Mouse (Mus musculus) mature B cell (primary cell): ENCODE data around the gene Gipc1.

Experiments used
- in situ Hi-C: fragments of 300-500 bp; cut with MboI; formaldehyde crosslinking; loops from 2 replicates; pipeline ENCODE4 v1.14.3; 2019

Gene Gipc1

GRCm38 (mm10) chr8:83648031-83648430, 4.4 kb upstream of the Gipc1 start:
- in situ Hi-C loops = no loop called here

GRCm38 (mm10) chr8:83649699-83650098, 2.8 kb upstream of the Gipc1 start:
- in situ Hi-C loops = no loop called here

GRCm38 (mm10) chr8:83652744-83653661, 526 bp downstream of the Gipc1 start:
- in situ Hi-C loops = no loop called here

GRCm38 (mm10) chr8:83653662-83654017, 1.2 kb downstream of the Gipc1 start:
- in situ Hi-C loops = no loop called here

GRCm38 (mm10) chr8:83654725-83655124, 2.2 kb downstream of the Gipc1 start:
- in situ Hi-C loops = loop anchor here (5.0 kb wide), 1 partner anchor 243 kb away; no protein-coding TSS in a partner anchor

GRCm38 (mm10) chr8:83656043-83656442, 3.6 kb downstream of the Gipc1 start:
- in situ Hi-C loops = loop anchor here (5.0 kb wide), 1 partner anchor 241 kb away; no protein-coding TSS in a partner anchor

GRCm38 (mm10) chr8:83656484-83657246, 4.2 kb downstream of the Gipc1 start:
- in situ Hi-C loops = loop anchor here (5.0 kb wide), 1 partner anchor 241 kb away; no protein-coding TSS in a partner anchor

GRCm38 (mm10) chr8:83660545-83660944, 8.1 kb downstream of the Gipc1 start:
- in situ Hi-C loops = no loop called here

GRCm38 (mm10) chr8:83660995-83661680, 8.7 kb downstream of the Gipc1 start:
- in situ Hi-C loops = no loop called here

GRCm38 (mm10) chr8:83662421-83662826, 9.9 kb downstream of the Gipc1 start:
- in situ Hi-C loops = no loop called here

GRCm38 (mm10) chr8:83664096-83664495, 11.6 kb downstream of the Gipc1 start:
- in situ Hi-C loops = no loop called here

GRCm38 (mm10) chr8:83664931-83665625, 12.6 kb downstream of the Gipc1 start:
- in situ Hi-C loops = no loop called here

- in situ Hi-C loops = no loop called here
These were observed 13.7 kb downstream of the Gipc1 start, which contains the start of gene Ptger1 for GRCm38 (mm10) chr8:83665969-83666865. Ptger1 (plus strand) TSS chr8:83666678.

- in situ Hi-C loops = no loop called here
These were observed 14.4 kb downstream of the Gipc1 start for GRCm38 (mm10) chr8:83666866-83667234.

- in situ Hi-C loops = no loop called here
These were observed 15.0 kb downstream of the Gipc1 start for GRCm38 (mm10) chr8:83667526-83667925.

- in situ Hi-C loops = no loop called here
These were observed 15.8 kb downstream of the Gipc1 start for GRCm38 (mm10) chr8:83668010-83668916.

- in situ Hi-C loops = no loop called here
These were observed 16.5 kb downstream of the Gipc1 start for GRCm38 (mm10) chr8:83669013-83669412.

GRCm38 (mm10) chr8:83672936-83673335, 20.5 kb downstream of the Gipc1 start:
- in situ Hi-C loops = no loop called here

GRCm38 (mm10) chr8:83674497-83674896, 22.0 kb downstream of the Gipc1 start:
- in situ Hi-C loops = no loop called here
